Mouse (Mus musculus) embryonic facial prominence, embryonic 13.5 days (tissue): ENCODE measurements around the gene Kat14. TPM values are rescaled to one million over a fixed set of nuclear protein-coding genes. Genes with fewer than 3 reads are reported as not detected.

Experiments
- ATAC-seq: fragments of 200-750 bp; cut with Nextera tagmentation; 2 replicates; pipeline ENCODE4 v1.8.0; 2017; ENCODE audit warnings: low read depth; ENCODE audit not compliant: insufficient number of reproducible peaks, insufficient read depth, low FRiP score, low TSS enrichment
- H3K27ac ChIP-seq: fragments of 300-500 bp; sonication (generic); 2 replicates; pipeline ENCODE4 v1.5.1; 2015; ENCODE audit warnings: moderate library complexity, mild to moderate bottlenecking, inconsistent platforms
- H3K27me3 ChIP-seq: fragments of 300-500 bp; sonication (generic); 2 replicates; pipeline ENCODE4 v1.6.1; 2015; ENCODE audit warnings: mild to moderate bottlenecking, inconsistent platforms
- H3K36me3 ChIP-seq: fragments of 300-500 bp; sonication (generic); 2 replicates; pipeline ENCODE4 v1.6.1; 2015; ENCODE audit warnings: mild to moderate bottlenecking, inconsistent platforms
- H3K4me1 ChIP-seq: fragments of 300-500 bp; sonication (generic); 2 replicates; pipeline ENCODE4 v1.6.1; 2015; ENCODE audit warnings: inconsistent platforms
- H3K4me2 ChIP-seq: fragments of 300-500 bp; sonication (generic); 2 replicates; pipeline ENCODE4 v1.6.1; 2015; ENCODE audit warnings: moderate library complexity, mild to moderate bottlenecking, inconsistent platforms
- H3K4me3 ChIP-seq: fragments of 300-500 bp; sonication (generic); 2 replicates; pipeline ENCODE4 v1.5.1; 2015; ENCODE audit warnings: mild to moderate bottlenecking, inconsistent platforms
- H3K9ac ChIP-seq: fragments of 300-500 bp; sonication (generic); 2 replicates; pipeline ENCODE4 v1.6.1; 2015; ENCODE audit warnings: mild to moderate bottlenecking, inconsistent platforms
- H3K9me3 ChIP-seq: fragments of 300-500 bp; sonication (generic); 2 replicates; pipeline ENCODE4 v1.6.1; 2016; ENCODE audit warnings: inconsistent platforms
- WGBS: fragments of 180-500 bp; shearing (Covaris S2); methylation state at CpG from one replicate; pipeline ENCODE4 v1.1.7; 2015; ENCODE audit warnings: mixed read lengths; 5-methylcytosine and 5-hydroxymethylcytosine counted together
- polyA plus RNA-seq: library from polyadenylated mRNA; unstranded; fragments of >200 nt; fragmentation: Nextera tagmentation; extraction: Ambion mirVana; gene quantifications from 2 replicates; pipeline ENCODE4 v1.2.1, GENCODE M21; 2015

Kat14 gene
- polyA plus RNA-seq, 1 experiment from 2014 or later = 44.3 TPM

GRCm38 (mm10) chr2:144386296-144386695 lies 17.5 kb downstream of the Kat14 start:
- no peak for ATAC-seq
- Histone ChIP-seq H3K4me1 (no peaks in the 10 kb centered on the region), H3K4me3 (no peak overlapping the region), H3K36me3 (peaks cover 82% of the 10 kb centered on the region), H3K27me3 (no peaks in the 10 kb centered on the region), H3K4me2 (no peak overlapping the region), H3K9ac (no peak overlapping the region), H3K9me3 (no peaks in the 10 kb centered on the region), H3K27ac (no peak overlapping the region)
- WGBS = 51% methylated on average over 2 of the region's 2 CpGs

GRCm38 (mm10) chr2:144388416-144388815 lies 19.6 kb downstream of the Kat14 start:
- Histone ChIP-seq H3K27me3 (no peaks in the 10 kb centered on the region), H3K9me3 (no peaks in the 10 kb centered on the region), H3K9ac (no peak overlapping the region), H3K36me3 (peaks cover 81% of the 10 kb centered on the region), H3K27ac (no peak overlapping the region), H3K4me2 (no peak overlapping the region), H3K4me3 (no peak overlapping the region), H3K4me1 (no peaks in the 10 kb centered on the region)
- WGBS = 91% methylated on average over 3 of the region's 3 CpGs
- ATAC-seq = no peak

- 83% methylated on average over 4 of the region's 4 CpGs for WGBS
Measured at GRCm38 (mm10) chr2:144399531-144399930, 30.7 kb downstream of the Kat14 start.

GRCm38 (mm10) chr2:144400659-144401058 lies 31.9 kb downstream of the Kat14 start:
- 78% methylated on average over 6 of the region's 6 CpGs for WGBS
- Histone ChIP-seq H3K9ac (no peak overlapping the region), H3K27me3 (no peaks in the 10 kb centered on the region), H3K9me3 (no peaks in the 10 kb centered on the region), H3K36me3 (peaks cover 89% of the 10 kb centered on the region), H3K4me1 (no peaks in the 10 kb centered on the region), H3K4me2 (no peak overlapping the region), H3K4me3 (no peak overlapping the region), H3K27ac (no peak overlapping the region)
- ATAC-seq = no peak

More at GRCm38 (mm10) chr2:144399531-144399930, 30.7 kb downstream of the Kat14 start:
- Histone ChIP-seq H3K4me2 (no peak overlapping the region), H3K27me3 (no peaks in the 10 kb centered on the region), H3K27ac (no peak overlapping the region), H3K4me1 (no peaks in the 10 kb centered on the region), H3K4me3 (no peak overlapping the region), H3K9me3 (no peaks in the 10 kb centered on the region), H3K9ac (no peak overlapping the region), H3K36me3 (peaks cover 91% of the 10 kb centered on the region)
- ATAC-seq = no peak

GRCm38 (mm10) chr2:144409037-144409436 lies 40.3 kb downstream of the Kat14 start:
- 91% methylated on average over 4 of the region's 4 CpGs for WGBS
- H3K9me3 ChIP-seq = no peaks in the 10 kb centered on the region
- H3K27me3 ChIP-seq = no peaks in the 10 kb centered on the region
- peaks cover 69% of the 10 kb centered on the region for H3K36me3 ChIP-seq
- H3K9ac ChIP-seq = no peak overlapping the region
- H3K27ac ChIP-seq = no peak overlapping the region
- H3K4me1 ChIP-seq = no peaks in the 10 kb centered on the region
- no peak overlapping the region for H3K4me2 ChIP-seq
- H3K4me3 ChIP-seq = no peak overlapping the region
- ATAC-seq = no peak

- no peaks in the 10 kb centered on the region for H3K27me3 ChIP-seq
- H3K9me3 ChIP-seq = no peaks in the 10 kb centered on the region
- WGBS = 79% methylated on average over 3 of the region's 3 CpGs
- no peak overlapping the region for H3K27ac ChIP-seq
- no peaks in the 10 kb centered on the region for H3K4me1 ChIP-seq
- peaks cover 56% of the 10 kb centered on the region for H3K36me3 ChIP-seq
- no peak overlapping the region for H3K4me3 ChIP-seq
- H3K9ac ChIP-seq = no peak overlapping the region
- H3K4me2 ChIP-seq = no peak overlapping the region
- ATAC-seq = no peak
Measured at GRCm38 (mm10) chr2:144410603-144411002, 41.8 kb downstream of the Kat14 start.

GRCm38 (mm10) chr2:144414646-144415045 lies 45.9 kb downstream of the Kat14 start:
- WGBS = 90% methylated on average over 1 of the region's 1 CpGs
- Histone ChIP-seq H3K27me3 (no peaks in the 10 kb centered on the region), H3K4me1 (peaks cover 7% of the 10 kb centered on the region), H3K27ac (no peak overlapping the region), H3K9me3 (no peaks in the 10 kb centered on the region), H3K4me3 (no peak overlapping the region), H3K9ac (no peak overlapping the region), H3K36me3 (peaks cover 19% of the 10 kb centered on the region), H3K4me2 (no peak overlapping the region)
- ATAC-seq = no peak

GRCm38 (mm10) chr2:144416859-144417258 lies 48.1 kb downstream of the Kat14 start:
- no peak for ATAC-seq
- Histone ChIP-seq H3K27me3 (no peaks in the 10 kb centered on the region), H3K9ac (no peak overlapping the region), H3K9me3 (no peaks in the 10 kb centered on the region), H3K4me1 (peaks cover 7% of the 10 kb centered on the region), H3K27ac (no peak overlapping the region), H3K4me2 (no peak overlapping the region), H3K4me3 (no peak overlapping the region), H3K36me3 (peaks cover 7% of the 10 kb centered on the region; the same call in 1 of the 2 replicates)
- WGBS = 46% methylated on average over 8 of the region's 8 CpGs

- H3K27me3 ChIP-seq = no peaks in the 10 kb centered on the region
- H3K9me3 ChIP-seq = no peaks in the 10 kb centered on the region
- peaks cover 7% of the 10 kb centered on the region for H3K4me1 ChIP-seq
- no peak for ATAC-seq
- no peaks in the 10 kb centered on the region for H3K36me3 ChIP-seq
- H3K4me3 ChIP-seq = no peak overlapping the region
- no peak overlapping the region for H3K9ac ChIP-seq
- no peak overlapping the region for H3K4me2 ChIP-seq
- WGBS = 16% methylated on average over 2 of the region's 2 CpGs
- no peak overlapping the region for H3K27ac ChIP-seq
Measured at GRCm38 (mm10) chr2:144418062-144418461, 49.3 kb downstream of the Kat14 start.

GRCm38 (mm10) chr2:144422094-144422675 lies 53.4 kb downstream of the Kat14 start:
- no peak for ATAC-seq
- no peaks in the 10 kb centered on the region for H3K27me3 ChIP-seq
- 74% methylated on average over 10 of the region's 10 CpGs for WGBS

GRCm38 (mm10) chr2:144425761-144426160 lies 57.0 kb downstream of the Kat14 start:
- Histone ChIP-seq H3K9me3 (no peaks in the 10 kb centered on the region), H3K27ac (no peak overlapping the region), H3K9ac (no peak overlapping the region), H3K4me3 (no peak overlapping the region), H3K27me3 (no peaks in the 10 kb centered on the region), H3K4me1 (no peaks in the 10 kb centered on the region), H3K36me3 (no peaks in the 10 kb centered on the region), H3K4me2 (no peak overlapping the region)
- WGBS = 69% methylated on average over 1 of the region's 1 CpGs
- no peak for ATAC-seq

More at GRCm38 (mm10) chr2:144422094-144422675, 53.4 kb downstream of the Kat14 start:
- Histone ChIP-seq H3K9ac (no peak overlapping the region), H3K36me3 (no peaks in the 10 kb centered on the region), H3K4me1 (peaks cover 7% of the 10 kb centered on the region), H3K4me2 (no peak overlapping the region), H3K27ac (no peak overlapping the region), H3K9me3 (no peaks in the 10 kb centered on the region), H3K4me3 (no peak overlapping the region)

GRCm38 (mm10) chr2:144427852-144428251 lies 59.1 kb downstream of the Kat14 start:
- Histone ChIP-seq H3K4me3 (no peak overlapping the region), H3K9ac (no peak overlapping the region), H3K27me3 (no peaks in the 10 kb centered on the region), H3K4me1 (no peaks in the 10 kb centered on the region), H3K9me3 (no peaks in the 10 kb centered on the region), H3K36me3 (no peaks in the 10 kb centered on the region), H3K27ac (no peak overlapping the region), H3K4me2 (no peak overlapping the region)
- WGBS = 60% methylated on average over 5 of the region's 5 CpGs
- ATAC-seq = no peak
